Mouse (Mus musculus) intestine, embryonic 15.5 days (tissue): ENCODE results near the gene Map3k3. TPM values are rescaled to one million over a fixed set of nuclear protein-coding genes. Genes with fewer than 3 reads are reported as not detected.

Source experiments
- ATAC-seq: fragments of 200-750 bp; cut with Nextera tagmentation; 2 replicates; pipeline ENCODE4 v1.8.0; 2017; ENCODE audit warnings: moderate TSS enrichment, moderate library complexity
- H3K27ac ChIP-seq: fragments of 300-500 bp; sonication (generic); 2 replicates; pipeline ENCODE4 v1.5.1; 2015; ENCODE audit warnings: mild to moderate bottlenecking, inconsistent platforms
- H3K27me3 ChIP-seq: fragments of 300-500 bp; sonication (generic); replicated peaks from 2 replicates; pipeline ENCODE4 v1.6.1; 2015; ENCODE audit warnings: inconsistent platforms
- H3K36me3 ChIP-seq: fragments of 300-500 bp; sonication (generic); 2 replicates; pipeline ENCODE4 v1.6.1; 2015; ENCODE audit warnings: inconsistent platforms
- H3K4me1 ChIP-seq: fragments of 300-500 bp; sonication (generic); replicated peaks from 2 replicates; pipeline ENCODE4 v1.6.1; 2015; ENCODE audit warnings: inconsistent platforms
- H3K4me2 ChIP-seq: fragments of 300-500 bp; sonication (generic); replicated peaks from 2 replicates; pipeline ENCODE4 v1.6.1; 2015; ENCODE audit warnings: mild to moderate bottlenecking, inconsistent platforms
- H3K4me3 ChIP-seq: fragments of 300-500 bp; sonication (generic); replicated peaks from 2 replicates; pipeline ENCODE4 v1.5.1; 2015; ENCODE audit warnings: inconsistent platforms
- H3K9ac ChIP-seq: fragments of 300-500 bp; sonication (generic); 2 replicates; pipeline ENCODE4 v1.6.1; 2015; ENCODE audit warnings: inconsistent platforms
- H3K9me3 ChIP-seq: fragments of 300-500 bp; sonication (generic); 2 replicates; pipeline ENCODE4 v1.6.1; 2016; ENCODE audit warnings: inconsistent platforms
- WGBS: fragments of 180-500 bp; shearing (Covaris S2); methylation state at CpG from one replicate; pipeline ENCODE4 v1.1.7; 2015; 5-methylcytosine and 5-hydroxymethylcytosine counted together
- polyA plus RNA-seq: library from polyadenylated mRNA; unstranded; fragments of >200 nt; fragmentation: Nextera tagmentation; extraction: Ambion mirVana; gene quantifications from 2 replicates; pipeline ENCODE4 v1.2.1, GENCODE M21; 2015

The Map3k3 gene
- polyA plus RNA-seq: 14.2 and 18.0 TPM in 2 replicates

DNA sequence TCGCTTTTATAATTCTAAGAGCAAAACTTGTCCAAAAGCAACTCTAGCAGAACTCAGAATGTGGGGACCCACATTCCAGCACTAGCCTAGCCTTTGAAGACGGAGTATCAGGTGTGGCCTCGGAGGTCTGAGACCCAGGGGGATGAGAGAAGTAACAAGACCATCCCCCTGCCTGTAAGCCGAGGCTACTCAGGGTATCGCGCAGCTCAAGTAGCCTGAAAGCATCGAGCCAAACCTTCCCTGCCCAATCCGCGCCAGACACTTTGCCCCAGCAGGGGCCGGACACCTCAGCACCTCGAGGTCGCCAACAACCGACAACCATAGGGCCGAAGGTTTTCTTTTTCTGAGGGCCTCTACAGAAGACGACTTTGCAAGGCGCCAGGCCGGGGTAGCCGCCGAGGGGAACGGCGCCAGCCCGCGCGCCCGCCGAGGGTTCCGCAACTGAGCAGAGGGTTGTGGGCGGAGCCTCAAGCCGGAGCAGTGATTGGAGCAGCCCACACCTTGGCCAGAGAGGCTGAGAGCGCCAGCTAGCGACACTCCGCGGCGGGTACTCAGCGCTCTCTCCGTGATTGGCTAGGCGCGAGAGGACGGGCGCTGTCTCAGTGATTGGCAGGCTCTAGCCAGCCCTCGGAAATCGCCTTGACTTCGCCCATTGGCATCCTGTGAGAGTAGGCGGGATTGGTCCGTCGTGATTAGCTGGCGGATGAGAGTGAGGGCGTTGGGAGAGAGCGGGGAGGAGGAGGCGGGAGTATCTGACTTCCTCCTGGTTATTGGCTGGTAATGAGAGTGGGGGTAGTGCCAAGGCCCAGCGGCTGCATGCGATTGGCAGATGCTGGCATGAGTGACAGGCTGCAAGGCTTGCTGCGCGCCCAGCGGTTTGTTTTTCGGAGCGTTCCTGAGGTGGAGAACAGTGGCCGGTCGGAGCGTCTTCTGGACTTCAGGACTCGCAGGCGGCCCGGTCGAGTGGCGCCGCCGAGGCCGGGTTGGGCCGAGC, at the start of gene Map3k3:
Gene Map3k3, plus strand, starts transcription at position 906 of the 994 bp plus-strand sequence.
- Histone ChIP-seq H3K9me3 (no peaks in the 10 kb centered on the region), H3K9ac (peak within 1 kb of the TSS; percentile 97), H3K27me3 (no peaks in the 10 kb centered on the region), H3K4me2 (peak within 1 kb of the TSS; percentile 77), H3K36me3 (no peaks in the 10 kb centered on the region), H3K27ac (peak within 1 kb of the TSS; percentile 99), H3K4me3 (peak within 1 kb of the TSS; percentile 98), H3K4me1 (0 out of 2 replicates have a peak, but pooled peaks cover 3% of the 10 kb centered on the region)
- WGBS: under 1% methylated on average over 69 of the region's 69 CpGs
- ATAC-seq: peak; percentile 98

DNA sequence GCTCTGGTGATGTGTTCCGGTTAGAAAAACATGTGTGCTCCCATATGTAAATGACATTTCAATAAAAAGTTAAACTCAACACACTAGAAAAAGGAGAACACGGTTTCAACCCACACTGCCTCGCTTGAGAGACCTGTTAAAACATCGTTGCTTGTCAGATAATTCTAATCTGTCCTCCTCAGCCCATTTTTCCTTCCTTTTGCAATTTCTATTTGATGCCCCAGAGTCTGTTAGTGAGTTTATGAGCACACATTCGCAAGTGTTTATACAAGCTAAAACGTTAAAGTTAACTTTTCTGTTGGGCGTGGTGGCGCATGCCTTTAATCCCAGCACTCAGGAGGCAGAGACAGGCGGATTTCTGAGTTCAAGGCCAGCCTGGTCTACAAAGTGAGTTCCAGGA, 49.4 kb upstream of the Map3k3 start:
- Histone ChIP-seq H3K9me3 (no peaks in the 10 kb centered on the region), H3K4me3 (no peak overlapping the region), H3K4me1 (peaks cover 7% of the 10 kb centered on the region; the same call in 1 of the 2 replicates), H3K36me3 (no peaks in the 10 kb centered on the region), H3K27ac (no peak overlapping the region), H3K9ac (no peak overlapping the region), H3K4me2 (no peak overlapping the region), H3K27me3 (no peaks in the 10 kb centered on the region)
- no peak for ATAC-seq
- WGBS: 84% methylated on average over 9 of the region's 9 CpGs

DNA sequence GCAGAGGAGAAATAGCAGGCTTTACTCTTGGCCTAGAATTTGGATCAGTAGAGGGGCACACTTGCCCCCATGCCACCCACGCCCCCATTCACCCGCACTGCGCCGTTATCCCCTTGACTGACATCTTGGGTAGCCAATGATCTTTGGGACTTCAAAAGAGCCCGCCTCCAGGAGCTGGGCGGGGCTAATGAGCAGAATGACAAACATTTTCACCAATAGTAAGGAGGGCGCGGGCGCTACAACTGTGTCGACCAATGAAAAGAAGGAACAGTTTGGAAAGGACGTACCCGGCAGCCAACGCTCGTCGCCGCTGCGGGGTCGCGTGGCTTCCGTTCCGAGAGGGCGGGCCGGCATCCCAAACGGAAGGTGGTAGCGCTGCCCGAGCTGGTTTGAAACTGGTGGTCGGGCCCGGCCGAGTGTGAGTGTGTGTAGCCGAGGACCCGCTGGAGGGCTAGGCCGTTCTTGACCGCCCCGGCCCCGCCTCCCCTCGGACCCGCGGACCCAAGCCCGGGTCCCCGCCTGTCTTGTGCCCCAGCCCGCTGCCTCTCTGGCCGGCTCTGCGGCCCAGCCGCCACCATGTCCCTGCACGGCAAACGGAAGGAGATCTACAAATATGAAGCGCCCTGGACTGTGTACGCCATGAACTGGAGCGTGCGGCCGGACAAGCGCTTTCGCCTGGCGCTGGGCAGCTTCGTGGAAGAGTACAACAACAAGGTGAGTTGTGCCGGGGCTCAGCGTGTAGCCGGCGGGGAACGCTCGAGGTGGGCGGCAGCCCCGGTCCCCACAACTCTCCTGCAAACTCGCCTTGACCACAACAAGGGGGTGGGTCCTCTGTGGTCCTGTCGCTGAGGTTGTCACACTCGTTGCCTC, 47.6 kb upstream of the Map3k3 start, which contains the start of gene Dcaf7:
Gene Dcaf7, plus strand, starts transcription at position 325 of the 870 bp plus-strand sequence.
- WGBS: under 1% methylated on average over 66 of the region's 66 CpGs
- no peaks in the 10 kb centered on the region for H3K27me3 ChIP-seq
- peaks cover 7% of the 10 kb centered on the region; the same call in 1 of the 2 replicates for H3K4me1 ChIP-seq
- peak within 1 kb of the TSS; percentile 99 for H3K4me3 ChIP-seq
- no peaks in the 10 kb centered on the region for H3K36me3 ChIP-seq
- peak; percentile 99 for ATAC-seq
- H3K9ac ChIP-seq: peak within 1 kb of the TSS; percentile 98
- H3K27ac ChIP-seq: peak within 1 kb of the TSS; percentile 92
- H3K4me2 ChIP-seq: peak within 1 kb of the TSS; percentile 80
- H3K9me3 ChIP-seq: no peaks in the 10 kb centered on the region

DNA sequence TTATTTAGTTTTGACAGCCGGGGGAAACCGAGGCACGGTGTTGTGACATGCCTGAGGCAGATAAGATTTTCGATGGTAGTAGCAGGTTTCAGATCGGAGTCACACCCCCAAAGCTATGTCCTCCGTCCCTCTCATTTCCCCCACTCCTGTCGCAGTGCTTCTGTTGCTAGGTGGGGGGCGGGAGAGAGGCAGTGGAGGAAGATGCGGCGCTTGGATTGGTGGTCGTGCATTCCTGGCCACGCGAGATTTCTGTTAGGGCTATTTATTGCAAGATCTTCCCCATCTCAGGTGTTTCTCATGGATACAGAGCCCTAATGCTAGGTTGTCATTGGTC, 47.0 kb upstream of the Map3k3 start:
- no peak for ATAC-seq
- H3K9ac ChIP-seq: peak overlapping the region; percentile 98
- peak overlapping the region; percentile 71 for H3K4me2 ChIP-seq
- no peaks in the 10 kb centered on the region for H3K9me3 ChIP-seq
- H3K4me3 ChIP-seq: peak overlapping the region; percentile 99
- peaks cover 7% of the 10 kb centered on the region; the same call in 1 of the 2 replicates for H3K4me1 ChIP-seq
- H3K27ac ChIP-seq: peak overlapping the region; percentile 92
- WGBS: under 1% methylated on average over 13 of the region's 13 CpGs
- H3K36me3 ChIP-seq: no peaks in the 10 kb centered on the region
- no peaks in the 10 kb centered on the region for H3K27me3 ChIP-seq

DNA sequence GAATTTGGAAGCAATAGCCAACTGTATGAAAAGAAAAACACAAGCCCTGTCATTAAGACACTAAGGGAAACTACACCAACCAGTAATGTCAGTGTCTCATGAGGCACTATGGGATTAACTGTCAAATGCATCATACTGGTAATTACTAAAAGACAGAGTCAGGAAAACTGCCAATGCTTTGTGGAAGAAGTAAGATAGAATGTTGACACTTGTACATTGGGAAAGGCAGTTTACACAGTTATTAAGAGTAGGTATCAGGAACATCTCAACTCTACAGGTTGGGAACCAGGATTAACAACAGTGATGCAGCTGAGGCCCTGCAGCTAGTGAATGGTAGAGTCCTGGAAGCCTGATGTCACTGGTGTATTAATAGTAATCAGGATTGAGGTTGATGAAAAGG, 40.1 kb upstream of the Map3k3 start:
- no peak overlapping the region for H3K27ac ChIP-seq
- no peak overlapping the region for H3K9ac ChIP-seq
- no peak for ATAC-seq

DNA sequence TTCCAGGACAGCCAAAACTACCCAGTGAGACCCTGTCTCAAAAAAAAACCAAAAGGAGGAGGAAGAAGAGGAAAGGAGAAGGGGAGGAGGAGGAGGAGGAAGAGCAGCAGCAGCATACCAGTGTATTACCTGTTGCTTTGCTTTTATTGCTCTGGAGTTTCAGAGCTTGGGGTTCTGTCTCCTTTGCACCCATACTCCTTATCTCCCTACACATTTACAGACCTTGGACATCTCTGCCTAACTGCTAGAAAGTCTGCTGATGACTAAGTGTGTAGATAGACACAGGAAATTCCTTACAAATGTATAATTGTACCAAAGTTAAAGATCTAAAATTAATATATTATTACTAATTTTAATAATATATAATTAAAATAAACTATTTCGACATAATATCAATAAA, 39.2 kb upstream of the Map3k3 start:
- Histone ChIP-seq H3K27me3 (no peaks in the 10 kb centered on the region), H3K9me3 (no peaks in the 10 kb centered on the region), H3K27ac (no peak overlapping the region), H3K36me3 (peaks cover 20% of the 10 kb centered on the region), H3K4me3 (no peak overlapping the region), H3K9ac (no peak overlapping the region), H3K4me1 (no peaks in the 10 kb centered on the region), H3K4me2 (no peak overlapping the region)
- no peak; the same call in 1 of the 2 replicates for ATAC-seq
- WGBS: 85% methylated on average over 1 of the region's 1 CpGs

More for the DNA sequence above, 40.1 kb upstream of the Map3k3 start:
- Histone ChIP-seq H3K36me3 (peaks cover 20% of the 10 kb centered on the region), H3K4me3 (no peak overlapping the region), H3K4me2 (no peak overlapping the region), H3K9me3 (no peaks in the 10 kb centered on the region), H3K27me3 (no peaks in the 10 kb centered on the region), H3K4me1 (no peaks in the 10 kb centered on the region)

DNA sequence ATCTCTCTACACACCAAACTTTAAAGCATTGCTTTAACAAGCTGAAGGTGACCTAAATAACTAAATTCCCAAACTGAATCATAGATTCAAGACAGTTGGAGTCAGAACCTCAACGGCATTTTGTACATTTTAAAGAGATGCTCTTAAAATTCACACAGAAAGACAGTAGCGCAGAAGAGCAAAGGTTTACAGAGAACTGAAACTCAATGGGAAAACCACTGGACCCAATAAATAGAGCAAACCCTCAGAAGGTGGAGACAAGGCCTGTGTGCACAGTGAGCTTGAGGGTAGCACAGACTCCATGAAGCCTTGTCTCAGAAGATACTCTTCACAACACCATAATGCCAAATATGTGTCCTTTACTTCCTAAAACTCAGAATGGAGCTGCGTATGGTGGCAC, 38.6 kb upstream of the Map3k3 start:
- 91% methylated on average over 3 of the region's 3 CpGs for WGBS
- no peaks in the 10 kb centered on the region for H3K27me3 ChIP-seq
- H3K27ac ChIP-seq: no peak overlapping the region
- no peak for ATAC-seq
- no peaks in the 10 kb centered on the region for H3K4me1 ChIP-seq
- H3K4me3 ChIP-seq: no peak overlapping the region
- peaks cover 21% of the 10 kb centered on the region for H3K36me3 ChIP-seq
- no peaks in the 10 kb centered on the region for H3K9me3 ChIP-seq
- H3K9ac ChIP-seq: no peak overlapping the region
- H3K4me2 ChIP-seq: no peak overlapping the region

DNA sequence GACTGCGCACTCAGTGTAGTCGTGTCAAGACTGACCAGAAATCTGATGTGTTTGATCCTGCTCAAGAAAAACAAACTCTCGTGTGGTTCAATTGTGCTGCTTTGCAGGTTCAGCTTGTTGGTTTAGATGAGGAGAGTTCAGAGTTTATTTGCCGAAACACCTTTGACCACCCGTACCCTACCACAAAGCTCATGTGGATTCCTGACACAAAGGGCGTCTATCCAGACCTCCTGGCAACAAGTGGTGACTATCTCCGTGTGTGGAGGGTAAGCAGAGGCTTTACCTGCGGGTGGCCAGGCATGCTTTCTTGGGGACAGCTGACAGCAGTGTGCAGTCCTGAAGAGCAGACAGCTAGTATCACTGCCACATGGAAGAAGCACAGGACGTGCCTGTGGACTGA, 37.8 kb upstream of the Map3k3 start:
- 81% methylated on average over 9 of the region's 9 CpGs for WGBS

DNA sequence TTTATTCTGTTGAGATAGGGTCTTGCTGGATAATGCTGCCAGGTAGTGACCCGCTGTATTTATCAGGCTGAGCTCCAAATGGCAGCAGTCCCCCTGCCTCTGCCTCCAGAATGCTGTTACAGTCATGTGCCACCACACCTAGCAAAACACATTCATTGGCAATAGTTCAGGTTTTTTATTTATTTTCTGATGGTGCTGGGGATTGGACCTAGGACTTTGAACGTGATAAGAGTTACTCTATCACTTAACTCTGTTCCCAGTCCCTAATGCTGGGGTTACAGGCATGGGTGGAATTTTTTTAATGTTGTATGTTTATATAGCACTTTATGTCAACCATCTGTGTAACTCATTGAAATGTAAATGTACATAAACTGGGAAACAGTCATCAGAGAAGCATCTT, 30.5 kb upstream of the Map3k3 start:
- Histone ChIP-seq H3K27ac (no peak overlapping the region), H3K27me3 (no peaks in the 10 kb centered on the region), H3K4me1 (no peaks in the 10 kb centered on the region), H3K4me2 (no peak overlapping the region), H3K9me3 (no peaks in the 10 kb centered on the region), H3K36me3 (peaks cover 52% of the 10 kb centered on the region), H3K4me3 (no peak overlapping the region), H3K9ac (no peak overlapping the region)
- WGBS: 81% methylated on average over 2 of the region's 2 CpGs
- ATAC-seq: no peak

More for the DNA sequence above, 37.8 kb upstream of the Map3k3 start:
- no peaks in the 10 kb centered on the region for H3K9me3 ChIP-seq
- ATAC-seq: no peak
- H3K4me2 ChIP-seq: no peak overlapping the region
- H3K27ac ChIP-seq: no peak overlapping the region
- peaks cover 29% of the 10 kb centered on the region for H3K36me3 ChIP-seq
- H3K4me3 ChIP-seq: no peak overlapping the region
- no peak overlapping the region for H3K9ac ChIP-seq
- H3K4me1 ChIP-seq: no peaks in the 10 kb centered on the region
- no peaks in the 10 kb centered on the region for H3K27me3 ChIP-seq

DNA sequence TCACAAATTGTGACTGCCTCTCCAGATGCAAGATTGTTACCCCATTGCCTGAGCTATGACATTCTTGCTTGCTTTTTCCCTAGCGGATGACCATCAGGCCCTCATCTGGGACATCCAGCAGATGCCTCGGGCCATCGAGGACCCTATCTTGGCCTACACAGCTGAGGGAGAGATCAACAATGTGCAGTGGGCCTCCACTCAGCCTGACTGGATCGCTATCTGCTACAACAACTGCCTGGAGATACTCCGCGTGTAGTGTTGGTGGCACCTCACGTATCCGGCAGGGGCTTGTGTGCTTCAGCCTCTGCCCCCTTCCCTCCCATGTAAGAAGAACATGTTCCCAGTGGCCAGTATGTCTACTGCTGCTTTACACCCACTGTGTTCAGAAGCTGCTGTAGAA, 29.8 kb upstream of the Map3k3 start:
- no peak for ATAC-seq
- H3K27ac ChIP-seq: no peak overlapping the region
- no peaks in the 10 kb centered on the region for H3K4me1 ChIP-seq
- 96% methylated on average over 8 of the region's 8 CpGs for WGBS
- peaks cover 53% of the 10 kb centered on the region for H3K36me3 ChIP-seq
- no peak overlapping the region for H3K4me3 ChIP-seq
- H3K9ac ChIP-seq: no peak overlapping the region
- no peaks in the 10 kb centered on the region for H3K9me3 ChIP-seq
- H3K27me3 ChIP-seq: no peaks in the 10 kb centered on the region
- H3K4me2 ChIP-seq: no peak overlapping the region

DNA sequence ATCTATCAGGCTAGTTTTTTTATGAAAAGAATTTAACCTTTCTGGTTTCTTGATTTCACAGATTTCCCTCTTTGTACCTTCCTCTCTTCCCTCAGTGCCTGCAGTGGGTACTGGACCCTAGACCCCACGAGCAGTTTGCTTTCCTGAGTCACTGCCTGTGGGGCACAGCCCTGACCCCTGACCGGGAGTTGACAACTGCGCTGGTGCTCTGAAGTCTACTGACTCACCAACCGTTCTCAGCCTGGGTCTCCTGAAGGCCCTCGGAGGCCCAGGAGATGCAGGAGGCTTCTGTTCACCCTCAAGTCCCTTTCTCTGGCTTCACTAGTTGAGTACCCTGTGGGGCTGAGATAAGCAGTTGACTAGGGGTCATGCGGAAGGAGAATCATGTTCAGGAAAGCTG, 29.1 kb upstream of the Map3k3 start:
- Histone ChIP-seq H3K27ac (no peak overlapping the region), H3K4me3 (no peak overlapping the region), H3K9me3 (no peaks in the 10 kb centered on the region), H3K4me1 (no peaks in the 10 kb centered on the region), H3K4me2 (no peak overlapping the region), H3K9ac (no peak overlapping the region), H3K27me3 (no peaks in the 10 kb centered on the region), H3K36me3 (peaks cover 53% of the 10 kb centered on the region)
- no peak for ATAC-seq
- 85% methylated on average over 6 of the region's 6 CpGs for WGBS

DNA sequence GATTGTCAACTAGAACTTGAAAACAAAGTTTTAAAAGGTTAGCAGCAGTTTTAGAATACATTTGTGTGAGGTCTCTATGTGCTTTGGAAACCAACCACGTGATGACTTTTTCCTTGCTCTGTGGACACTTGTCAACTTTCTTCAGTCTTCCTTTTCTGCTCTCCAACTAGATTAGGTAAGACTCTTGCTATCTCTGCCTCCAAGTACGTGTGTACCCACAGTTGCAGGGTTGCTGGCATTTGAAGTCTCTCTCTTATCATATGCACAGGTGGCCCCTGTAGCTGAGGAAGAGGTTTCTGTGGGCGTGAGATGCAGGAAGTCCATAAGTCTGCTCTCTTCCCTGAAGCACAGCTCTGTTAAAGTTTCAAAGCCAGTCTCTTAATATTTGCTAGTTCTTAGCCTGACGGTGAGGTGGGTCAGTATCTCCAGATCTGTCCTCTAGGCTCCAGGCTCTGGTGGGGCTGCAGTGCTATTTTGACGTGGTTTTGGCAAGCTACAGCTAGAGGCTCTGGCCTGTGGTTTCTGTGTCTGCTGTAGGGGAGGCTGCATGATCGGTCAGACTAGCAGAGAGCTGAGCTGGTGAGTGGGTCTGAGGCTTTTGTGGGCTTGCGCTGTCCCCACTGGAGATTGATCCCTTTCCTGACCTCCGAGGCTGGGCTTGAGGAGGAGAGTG, 27.5 kb upstream of the Map3k3 start:
- H3K36me3 ChIP-seq: peaks cover 42% of the 10 kb centered on the region
- WGBS: 91% methylated on average over 8 of the region's 8 CpGs
- no peak overlapping the region for H3K9ac ChIP-seq

More for the DNA sequence above, 27.5 kb upstream of the Map3k3 start:
- ATAC-seq: peak; percentile 55
- Histone ChIP-seq H3K27ac (no peak overlapping the region), H3K4me1 (no peaks in the 10 kb centered on the region), H3K9me3 (no peaks in the 10 kb centered on the region), H3K4me3 (no peak overlapping the region), H3K27me3 (no peaks in the 10 kb centered on the region), H3K4me2 (no peak overlapping the region)
